Mouse (Mus musculus): ENCODE measurements around the gene 1110017D15Rik.

Gene 1110017D15Rik

GRCm38 (mm10) chr4:41513309-41513708 is 3.8 kb downstream of the 1110017D15Rik start:
- DNase-seq, result no peak

- no peak for DNase-seq
Observed at GRCm38 (mm10) chr4:41507998-41508397, 9.1 kb downstream of the 1110017D15Rik start.

- no peak for DNase-seq
Observed at GRCm38 (mm10) chr4:41507326-41507924, 9.7 kb downstream of the 1110017D15Rik start.

GRCm38 (mm10) chr4:41506906-41507305 is 10.2 kb downstream of the 1110017D15Rik start:
- DNase-seq, result peak; percentile 93 to 95

- DNase-seq, result peak; percentile 58 to 85
Observed at GRCm38 (mm10) chr4:41506156-41506555, 11.0 kb downstream of the 1110017D15Rik start.

GRCm38 (mm10) chr4:41505131-41505551 is 12.0 kb downstream of the 1110017D15Rik start:
- DNase-seq, result peak; percentile 35 to 67

- DNase-seq, result no peak
Observed at GRCm38 (mm10) chr4:41504325-41504724, 12.8 kb downstream of the 1110017D15Rik start.

GRCm38 (mm10) chr4:41502986-41503412 is 14.1 kb downstream of the 1110017D15Rik start, which contains the start of gene AI464131:
TSS of gene AI464131 (minus strand) at chr4:41503076.
- DNase-seq, result peak; percentile 99 to 100

GRCm38 (mm10) chr4:41502171-41502940 is 14.8 kb downstream of the 1110017D15Rik start:
- no peak for DNase-seq

- DNase-seq, result peak; percentile 74 to 82
Observed at GRCm38 (mm10) chr4:41500787-41501186, 16.3 kb downstream of the 1110017D15Rik start.

- no peak for DNase-seq
Observed at GRCm38 (mm10) chr4:41499619-41500018, 17.5 kb downstream of the 1110017D15Rik start.

- DNase-seq, result peak; percentile 84 to 88
Observed at GRCm38 (mm10) chr4:41498921-41499391, 18.2 kb downstream of the 1110017D15Rik start.

- no peak for DNase-seq
Observed at GRCm38 (mm10) chr4:41497995-41498845, 18.9 kb downstream of the 1110017D15Rik start.

GRCm38 (mm10) chr4:41497579-41497978 is 19.6 kb downstream of the 1110017D15Rik start:
- no peak for DNase-seq

- peak; percentile 78 to 84 for DNase-seq
Observed at GRCm38 (mm10) chr4:41497046-41497445, 20.1 kb downstream of the 1110017D15Rik start.

- DNase-seq, result peak in 1 of 2 experiments; percentile 20
Observed at GRCm38 (mm10) chr4:41495850-41496249, 21.3 kb downstream of the 1110017D15Rik start.

- no peak for DNase-seq
Observed at GRCm38 (mm10) chr4:41495076-41495475, 22.1 kb downstream of the 1110017D15Rik start.

GRCm38 (mm10) chr4:41494378-41494777 is 22.8 kb downstream of the 1110017D15Rik start:
- DNase-seq, result peak; percentile 75 to 83

GRCm38 (mm10) chr4:41493464-41494116 is 23.5 kb downstream of the 1110017D15Rik start:
- DNase-seq, result no peak

GRCm38 (mm10) chr4:41492951-41493350 is 24.2 kb downstream of the 1110017D15Rik start:
- DNase-seq, result no peak

- DNase-seq, result peak; percentile 70 to 77
Observed at GRCm38 (mm10) chr4:41481601-41482017, 35.5 kb downstream of the 1110017D15Rik start.

- no peak for DNase-seq
Observed at GRCm38 (mm10) chr4:41480254-41480653, 36.9 kb downstream of the 1110017D15Rik start.
